Mouse (Mus musculus) ES-E14 (cell line): ENCODE results near the gene Il17ra.

Experiments
- MAFK ChIP-seq: IDR thresholded peaks from 2 replicates; pipeline ENCODE4 v1.6.1; 2014; ENCODE audit warnings: mild to moderate bottlenecking, low read depth, low read length, inconsistent platforms; ENCODE audit not compliant: insufficient read depth
- ZC3H11A ChIP-seq: IDR thresholded peaks from 2 replicates; pipeline ENCODE4 v1.6.1; 2012; ENCODE audit warnings: low read depth, mild to moderate bottlenecking, inconsistent platforms, low read length, borderline replicate concordance
- ZNF384 ChIP-seq: IDR thresholded peaks from 2 replicates; pipeline ENCODE4 v1.6.1; 2012; ENCODE audit warnings: low read depth, low read length, inconsistent platforms

GRCm38 (mm10) chr6:120450208-120450607 is 12.8 kb upstream of the Il17ra start:
- TF ChIP-seq ZC3H11A (no peak), ZNF384 (no peak), MAFK (no peak)
